Mouse (Mus musculus): Measurements from ENCODE around the gene Cdc42ep3. TPM values are rescaled to one million over a fixed set of nuclear protein-coding genes. Genes with fewer than 3 reads are reported as not detected.
A peak's percentile ranks its signal among the peaks of the same experiment; 100 is the strongest.

Cdc42ep3 gene
- total and polyA plus RNA-seq, 2 experiments from 2014 or later, result 22.3 to 34.9 TPM

GRCm38 (mm10) chr17:79333650-79334049, 21.2 kb downstream of the Cdc42ep3 start:
- H3K27ac ChIP-seq, result no peak overlapping the region
- no peaks in the 10 kb centered on the region for H3K9me3 ChIP-seq (ENCODE audit: low read length)
- no peak overlapping the region for H3K4me3 ChIP-seq (ENCODE audit: low read length)
- TF ChIP-seq CTCF (IDR thresholded peaks at IDR 0.05; ENCODE audit: low read depth), result no peak
- no peak for DNase-seq (ENCODE audit: low spot score)
- no peaks in the 10 kb centered on the region for H3K27me3 ChIP-seq (ENCODE audit: insufficient read depth, low read length)
- peaks cover 10% of the 10 kb centered on the region; the same call in 1 of the 2 replicates for H3K36me3 ChIP-seq (ENCODE audit: insufficient read depth, low read length)
- 91% methylated on average over 9 of the region's 9 CpGs for WGBS
- H3K4me2 ChIP-seq (ENCODE audit: low read depth, low read length), result no peak overlapping the region
- H3K4me1 ChIP-seq (ENCODE audit: insufficient read depth, low read length), result no peaks in the 10 kb centered on the region
- ATAC-seq, result no peak
- H3K9ac ChIP-seq (replicated peaks; ENCODE audit: low read length), result no peak overlapping the region

GRCm38 (mm10) chr17:79332864-79333263, 22.0 kb downstream of the Cdc42ep3 start:
- Histone ChIP-seq H3K4me3 (ENCODE audit: low read length) (no peak overlapping the region), H3K36me3 (ENCODE audit: insufficient read depth, low read length) (peaks cover 10% of the 10 kb centered on the region; the same call in 1 of the 2 replicates), H3K4me1 (ENCODE audit: insufficient read depth, low read length) (no peaks in the 10 kb centered on the region), H3K9ac (replicated peaks; ENCODE audit: low read length) (no peak overlapping the region), H3K9me3 (ENCODE audit: low read length) (no peaks in the 10 kb centered on the region), H3K27ac (no peak overlapping the region), H3K27me3 (ENCODE audit: insufficient read depth, low read length) (no peaks in the 10 kb centered on the region), H3K4me2 (ENCODE audit: low read depth, low read length) (no peak overlapping the region)
- no peak for DNase-seq (ENCODE audit: low spot score)
- ATAC-seq, result no peak
- no peak for TF ChIP-seq CTCF (IDR thresholded peaks at IDR 0.05; ENCODE audit: low read depth)
- WGBS, result 83% methylated on average over 3 of the region's 3 CpGs

- H3K9ac ChIP-seq (replicated peaks; ENCODE audit: low read length), result no peak overlapping the region
- H3K4me2 ChIP-seq (ENCODE audit: low read depth, low read length), result no peak overlapping the region
- H3K4me1 ChIP-seq (ENCODE audit: insufficient read depth, low read length), result peaks cover 10% of the 10 kb centered on the region; the same call in 1 of the 2 replicates
- no peak for TF ChIP-seq CTCF (IDR thresholded peaks at IDR 0.05; ENCODE audit: low read depth)
- ATAC-seq (no peak), DNase-seq (ENCODE audit: low spot score) (no peak)
- H3K27me3 ChIP-seq (ENCODE audit: insufficient read depth, low read length), result no peaks in the 10 kb centered on the region
- no peak overlapping the region for H3K27ac ChIP-seq
- H3K9me3 ChIP-seq (ENCODE audit: low read length), result no peaks in the 10 kb centered on the region
- H3K36me3 ChIP-seq (ENCODE audit: insufficient read depth, low read length), result peaks cover 10% of the 10 kb centered on the region; the same call in 1 of the 2 replicates
- no peak overlapping the region for H3K4me3 ChIP-seq (ENCODE audit: low read length)
- WGBS, result 100% methylated on average over 2 of the region's 2 CpGs
These were observed 24.5 kb downstream of the Cdc42ep3 start for GRCm38 (mm10) chr17:79330397-79330796.

GRCm38 (mm10) chr17:79326868-79327376, 28.0 kb downstream of the Cdc42ep3 start:
- TF ChIP-seq CTCF (IDR thresholded peaks at IDR 0.05; ENCODE audit: low read depth), result no peak
- Histone ChIP-seq H3K27me3 (ENCODE audit: insufficient read depth, low read length) (no peaks in the 10 kb centered on the region), H3K4me2 (ENCODE audit: low read depth, low read length) (no peak overlapping the region), H3K4me1 (ENCODE audit: insufficient read depth, low read length) (peaks cover 10% of the 10 kb centered on the region; the same call in 1 of the 2 replicates), H3K4me3 (ENCODE audit: low read length) (no peak overlapping the region), H3K27ac (peak overlapping the region; percentile 42; the same call in 1 of the 2 replicates), H3K9me3 (ENCODE audit: low read length) (no peaks in the 10 kb centered on the region), H3K36me3 (ENCODE audit: insufficient read depth, low read length) (peaks cover 3% of the 10 kb centered on the region; the same call in 1 of the 2 replicates), H3K9ac (replicated peaks; ENCODE audit: low read length) (no peak overlapping the region)
- ATAC-seq (peak; percentile 81), DNase-seq (ENCODE audit: low spot score) (peak; percentile 57)
- WGBS, result 33% methylated on average over 4 of the region's 4 CpGs

- H3K4me3 ChIP-seq (ENCODE audit: low read length), result no peak overlapping the region
- no peaks in the 10 kb centered on the region for H3K36me3 ChIP-seq (ENCODE audit: insufficient read depth, low read length)
- TF ChIP-seq CTCF (IDR thresholded peaks at IDR 0.05; ENCODE audit: low read depth), result no peak
- H3K4me1 ChIP-seq (ENCODE audit: insufficient read depth, low read length), result no peaks in the 10 kb centered on the region
- H3K9me3 ChIP-seq (ENCODE audit: low read length), result no peaks in the 10 kb centered on the region
- H3K27me3 ChIP-seq (ENCODE audit: insufficient read depth, low read length), result no peaks in the 10 kb centered on the region
- no peak overlapping the region for H3K27ac ChIP-seq
- 60% methylated on average over 12 of the region's 12 CpGs for WGBS
- DNase-seq (ENCODE audit: low spot score) (peak; percentile 4), ATAC-seq (no peak)
- H3K4me2 ChIP-seq (ENCODE audit: low read depth, low read length), result no peak overlapping the region
- H3K9ac ChIP-seq (replicated peaks; ENCODE audit: low read length), result no peak overlapping the region
These were observed 37.7 kb downstream of the Cdc42ep3 start for GRCm38 (mm10) chr17:79317085-79317751.

GRCm38 (mm10) chr17:79315415-79316094, 39.3 kb downstream of the Cdc42ep3 start:
- Histone ChIP-seq H3K27me3 (ENCODE audit: insufficient read depth, low read length) (no peaks in the 10 kb centered on the region), H3K4me3 (ENCODE audit: low read length) (no peak overlapping the region), H3K27ac (no peak overlapping the region), H3K9ac (replicated peaks; ENCODE audit: low read length) (no peak overlapping the region), H3K4me2 (ENCODE audit: low read depth, low read length) (no peak overlapping the region), H3K4me1 (ENCODE audit: insufficient read depth, low read length) (no peaks in the 10 kb centered on the region), H3K36me3 (ENCODE audit: insufficient read depth, low read length) (no peaks in the 10 kb centered on the region), H3K9me3 (ENCODE audit: low read length) (no peaks in the 10 kb centered on the region)
- no peak for ATAC-seq
- DNase-seq (ENCODE audit: low spot score), result no peak
- no peak for TF ChIP-seq CTCF (IDR thresholded peaks at IDR 0.05; ENCODE audit: low read depth)
- 58% methylated on average over 4 of the region's 4 CpGs for WGBS

Data from hindbrain, postnatal 0 days (tissue).